Mouse (Mus musculus) lung, postnatal 25 days (tissue): ENCODE results near the gene Ckap5.
A peak's percentile ranks its signal among the peaks of the same experiment; 100 is the strongest.

Experiments used
- DNase-seq: peaks from one replicate; pipeline ENCODE4 v3.0.0; 2022; ENCODE audit warnings: low spot score

The Ckap5 gene

DNA sequence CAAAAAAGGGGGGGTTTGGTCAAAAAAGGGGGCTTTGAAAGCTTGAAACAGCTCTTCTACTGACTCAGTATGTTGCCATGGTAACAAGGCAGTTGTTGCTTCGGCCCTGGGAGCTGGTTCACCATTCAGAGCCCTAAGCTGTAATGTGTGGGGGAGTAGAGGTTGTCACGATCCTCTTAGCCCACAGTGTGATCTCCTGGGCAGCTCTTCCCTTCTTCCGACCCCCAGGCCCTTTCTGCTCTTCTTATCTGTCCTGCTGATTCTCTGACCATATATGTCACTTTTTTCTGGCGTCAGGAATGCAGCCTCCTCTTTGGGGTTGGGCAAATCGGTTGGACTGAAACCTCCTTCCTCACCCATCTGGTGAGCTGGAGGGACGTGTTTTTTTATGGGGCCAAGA, 126.3 kb downstream of the Ckap5 start:
- no peak for DNase-seq

DNA sequence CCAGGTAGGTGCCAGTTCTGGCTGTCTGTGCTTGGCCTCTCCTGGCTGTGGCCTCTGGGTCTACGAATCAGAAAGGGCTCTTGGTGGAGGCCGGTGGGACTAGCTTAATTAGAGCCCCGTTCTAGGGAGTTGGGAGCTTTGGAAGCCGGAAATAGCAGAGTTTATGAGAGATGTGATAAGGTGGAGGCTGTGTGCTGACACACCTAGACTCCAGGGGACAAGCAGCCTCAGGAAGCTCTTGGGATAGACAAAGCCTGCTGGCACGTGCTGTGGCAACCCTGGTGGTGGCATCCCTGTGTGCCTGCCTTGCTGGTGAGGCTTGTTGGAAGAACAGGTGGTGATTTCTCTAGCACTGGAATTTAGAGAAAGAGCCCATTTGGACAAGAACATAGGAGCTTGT, 128.8 kb downstream of the Ckap5 start:
- DNase-seq, result no peak

GRCm38 (mm10) chr2:91655827-91656226, 129.3 kb downstream of the Ckap5 start:
- DNase-seq, result peak; percentile 22

DNA sequence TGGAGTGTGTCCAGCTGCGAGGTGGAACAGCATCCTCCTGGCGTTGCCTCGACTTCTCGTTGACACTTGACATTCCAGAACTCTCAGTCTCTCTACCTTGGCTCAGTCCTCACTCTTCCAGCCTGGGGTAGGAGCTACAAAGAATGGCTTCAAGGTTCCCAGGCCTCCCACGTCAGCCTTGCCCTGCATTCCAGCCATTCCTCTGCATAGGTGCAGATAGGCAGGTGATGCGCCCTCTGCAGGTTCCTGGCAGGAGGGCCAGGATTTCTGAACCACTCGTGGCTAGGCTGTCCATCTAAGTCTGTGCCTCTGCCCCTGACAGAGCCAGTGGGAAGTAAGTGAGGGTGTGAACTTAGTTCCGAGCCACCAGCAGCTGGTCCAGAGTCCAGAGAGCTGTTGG, 130.2 kb downstream of the Ckap5 start:
- peak; percentile 74 for DNase-seq

GRCm38 (mm10) chr2:91659657-91660056, 133.1 kb downstream of the Ckap5 start:
- no peak for DNase-seq

- no peak for DNase-seq
These were observed 134.4 kb downstream of the Ckap5 start for GRCm38 (mm10) chr2:91660981-91661380.

DNA sequence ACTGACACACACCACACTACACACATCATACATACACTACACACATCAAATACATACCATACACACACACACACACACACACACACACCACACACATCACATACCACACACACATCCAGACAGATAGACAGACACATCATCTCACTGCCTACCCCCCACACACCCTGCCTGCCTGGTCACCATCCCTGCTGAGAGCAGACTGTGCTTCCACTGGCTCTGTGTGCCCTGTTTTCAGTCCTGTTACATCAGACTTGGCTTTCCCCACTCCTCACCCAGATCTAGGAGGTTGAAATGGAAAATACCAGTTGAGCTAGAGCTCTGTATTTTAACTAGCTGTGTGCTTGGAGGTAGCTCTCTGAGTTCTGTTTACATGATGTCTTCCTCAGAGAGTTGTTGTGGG, 138.2 kb downstream of the Ckap5 start:
- no peak for DNase-seq

GRCm38 (mm10) chr2:91666386-91666910, 139.9 kb downstream of the Ckap5 start:
- no peak for DNase-seq

GRCm38 (mm10) chr2:91667747-91668146, 141.2 kb downstream of the Ckap5 start:
- DNase-seq, result no peak

GRCm38 (mm10) chr2:91669326-91669725, 142.8 kb downstream of the Ckap5 start:
- DNase-seq, result no peak

DNA sequence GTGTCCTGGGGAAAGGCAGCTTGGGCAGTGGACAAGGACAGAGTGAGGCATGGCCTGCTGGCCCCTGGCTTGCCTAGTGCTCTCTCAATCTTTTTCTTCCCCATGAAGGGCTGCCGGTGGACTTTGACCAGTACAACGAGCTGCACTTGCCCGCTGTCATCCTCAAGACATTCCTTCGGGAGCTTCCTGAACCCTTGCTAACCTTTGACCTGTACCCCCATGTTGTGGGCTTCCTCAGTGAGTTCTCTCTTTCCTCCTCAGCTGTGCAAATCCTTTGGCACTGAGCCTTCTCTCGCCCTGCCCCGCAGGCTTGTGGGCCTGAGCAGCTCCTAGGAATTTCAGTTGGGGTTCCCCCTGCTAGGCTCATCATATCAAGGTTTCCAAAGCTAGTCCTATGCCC, 143.5 kb downstream of the Ckap5 start:
- DNase-seq, result no peak
